Mouse (Mus musculus): Measurements from ENCODE around the gene BC048562. TPM values are rescaled to one million over a fixed set of nuclear protein-coding genes. Genes with fewer than 3 reads are reported as not detected.
A peak's percentile ranks its signal among the peaks of the same experiment; 100 is the strongest.

Gene BC048562
- polyA plus RNA-seq, 1 experiment from 2014 or later = not detected

- Histone ChIP-seq H3K27me3 (ENCODE audit: low read depth, poor library complexity, severe bottlenecking) (no peaks in the 10 kb centered on the region), H3K9me3 (replicated peaks) (no peaks in the 10 kb centered on the region), H3K4me3 (no peak overlapping the region), H3K27ac (replicated peaks) (no peak overlapping the region), H3K36me3 (no peaks in the 10 kb centered on the region), H3K4me1 (no peaks in the 10 kb centered on the region)
- DNase-seq (ENCODE audit: low spot score) = no peak
- WGBS = 76% methylated on average over 1 of the region's 1 CpGs
Observed at GRCm38 (mm10) chr9:108412221-108412620, 24.1 kb upstream of the BC048562 start.

GRCm38 (mm10) chr9:108428384-108428783, 7.9 kb upstream of the BC048562 start, which contains the start of gene Ccdc36:
Gene Ccdc36 (minus strand): TSS chr9:108428484.
- H3K4me1 ChIP-seq = peaks cover 7% of the 10 kb centered on the region
- no peak for DNase-seq (ENCODE audit: low spot score)
- no peaks in the 10 kb centered on the region for H3K9me3 ChIP-seq (replicated peaks)
- no peak within 1 kb of the TSS for H3K27ac ChIP-seq (replicated peaks)
- no peaks in the 10 kb centered on the region for H3K27me3 ChIP-seq (ENCODE audit: low read depth, poor library complexity, severe bottlenecking)
- H3K4me3 ChIP-seq = no peak within 1 kb of the TSS
- no peaks in the 10 kb centered on the region for H3K36me3 ChIP-seq

GRCm38 (mm10) chr9:108431431-108432067, 4.7 kb upstream of the BC048562 start:
- Histone ChIP-seq H3K4me1 (peaks cover 14% of the 10 kb centered on the region), H3K4me3 (peak overlapping the region; percentile 36), H3K9me3 (replicated peaks) (no peaks in the 10 kb centered on the region), H3K27me3 (ENCODE audit: low read depth, poor library complexity, severe bottlenecking) (no peaks in the 10 kb centered on the region), H3K36me3 (no peaks in the 10 kb centered on the region), H3K27ac (replicated peaks) (peak overlapping the region; percentile 9; the same call in 1 of the 2 replicates)
- WGBS = 57% methylated on average over 32 of the region's 32 CpGs
- peak; percentile 49 for DNase-seq (ENCODE audit: low spot score)

- no peaks in the 10 kb centered on the region for H3K27me3 ChIP-seq (ENCODE audit: low read depth, poor library complexity, severe bottlenecking)
- H3K27ac ChIP-seq (replicated peaks) = no peak overlapping the region
- no peak overlapping the region for H3K4me3 ChIP-seq
- 86% methylated on average over 6 of the region's 6 CpGs for WGBS
- no peaks in the 10 kb centered on the region for H3K9me3 ChIP-seq (replicated peaks)
- DNase-seq (ENCODE audit: low spot score) = no peak
- peaks cover 9% of the 10 kb centered on the region for H3K4me1 ChIP-seq
- no peaks in the 10 kb centered on the region for H3K36me3 ChIP-seq
Observed at GRCm38 (mm10) chr9:108439176-108439575, 2.9 kb downstream of the BC048562 start.

GRCm38 (mm10) chr9:108440485-108440884, 4.2 kb downstream of the BC048562 start:
- no peaks in the 10 kb centered on the region for H3K36me3 ChIP-seq
- no peaks in the 10 kb centered on the region for H3K27me3 ChIP-seq (ENCODE audit: low read depth, poor library complexity, severe bottlenecking)
- 78% methylated on average over 5 of the region's 5 CpGs for WGBS
- H3K27ac ChIP-seq (replicated peaks) = no peak overlapping the region
- no peaks in the 10 kb centered on the region for H3K9me3 ChIP-seq (replicated peaks)
- no peak for DNase-seq (ENCODE audit: low spot score)
- H3K4me3 ChIP-seq = no peak overlapping the region
- peaks cover 9% of the 10 kb centered on the region for H3K4me1 ChIP-seq

GRCm38 (mm10) chr9:108441236-108441919, 5.1 kb downstream of the BC048562 start:
- 91% methylated on average over 11 of the region's 11 CpGs for WGBS
- no peak for DNase-seq (ENCODE audit: low spot score)
- Histone ChIP-seq H3K9me3 (replicated peaks) (no peaks in the 10 kb centered on the region), H3K4me3 (no peak overlapping the region), H3K4me1 (peaks cover 4% of the 10 kb centered on the region), H3K27ac (replicated peaks) (no peak overlapping the region), H3K36me3 (no peaks in the 10 kb centered on the region), H3K27me3 (ENCODE audit: low read depth, poor library complexity, severe bottlenecking) (no peaks in the 10 kb centered on the region)

GRCm38 (mm10) chr9:108445125-108445524, 8.8 kb downstream of the BC048562 start:
- peaks cover 22% of the 10 kb centered on the region for H3K4me1 ChIP-seq
- WGBS = 72% methylated on average over 9 of the region's 9 CpGs
- no peaks in the 10 kb centered on the region for H3K9me3 ChIP-seq (replicated peaks)
- no peak for DNase-seq (ENCODE audit: low spot score)
- H3K36me3 ChIP-seq = peaks cover 17% of the 10 kb centered on the region
- H3K4me3 ChIP-seq = no peak overlapping the region
- H3K27ac ChIP-seq (replicated peaks) = no peak overlapping the region
- H3K27me3 ChIP-seq (ENCODE audit: low read depth, poor library complexity, severe bottlenecking) = no peaks in the 10 kb centered on the region

GRCm38 (mm10) chr9:108449860-108450259, 13.6 kb downstream of the BC048562 start:
- H3K9me3 ChIP-seq (replicated peaks) = no peaks in the 10 kb centered on the region
- peak overlapping the region; percentile 92 for H3K27ac ChIP-seq (replicated peaks)
- H3K36me3 ChIP-seq = peaks cover 17% of the 10 kb centered on the region
- DNase-seq (ENCODE audit: low spot score) = peak; percentile 91
- 26% methylated on average over 4 of the region's 4 CpGs for WGBS
- H3K4me3 ChIP-seq = peak overlapping the region; percentile 69
- peaks cover 10% of the 10 kb centered on the region for H3K27me3 ChIP-seq (ENCODE audit: low read depth, poor library complexity, severe bottlenecking)
- H3K4me1 ChIP-seq = peaks cover 54% of the 10 kb centered on the region

- no peaks in the 10 kb centered on the region for H3K9me3 ChIP-seq (replicated peaks)
- peaks cover 54% of the 10 kb centered on the region for H3K4me1 ChIP-seq
- peaks cover 17% of the 10 kb centered on the region for H3K36me3 ChIP-seq
- peaks cover 10% of the 10 kb centered on the region for H3K27me3 ChIP-seq (ENCODE audit: low read depth, poor library complexity, severe bottlenecking)
- DNase-seq (ENCODE audit: low spot score) = peak; percentile 19
- 65% methylated on average over 21 of the region's 21 CpGs for WGBS
- H3K27ac ChIP-seq (replicated peaks) = peak overlapping the region; percentile 92
- H3K4me3 ChIP-seq = peak overlapping the region; percentile 69
Observed at GRCm38 (mm10) chr9:108450292-108451169, 14.2 kb downstream of the BC048562 start.

- Histone ChIP-seq H3K36me3 (peaks cover 17% of the 10 kb centered on the region), H3K9me3 (replicated peaks) (no peaks in the 10 kb centered on the region), H3K27ac (replicated peaks) (peak overlapping the region; percentile 92), H3K27me3 (ENCODE audit: low read depth, poor library complexity, severe bottlenecking) (peaks cover 10% of the 10 kb centered on the region), H3K4me1 (peaks cover 54% of the 10 kb centered on the region), H3K4me3 (peak overlapping the region; percentile 69)
- peak; percentile 17 for DNase-seq (ENCODE audit: low spot score)
- WGBS = 87% methylated on average over 6 of the region's 6 CpGs
Observed at GRCm38 (mm10) chr9:108451170-108451493, 14.8 kb downstream of the BC048562 start.

- Histone ChIP-seq H3K4me1 (peaks cover 54% of the 10 kb centered on the region), H3K27ac (replicated peaks) (peak overlapping the region; percentile 92), H3K4me3 (peak overlapping the region; percentile 69), H3K27me3 (ENCODE audit: low read depth, poor library complexity, severe bottlenecking) (peaks cover 10% of the 10 kb centered on the region), H3K36me3 (peaks cover 17% of the 10 kb centered on the region), H3K9me3 (replicated peaks) (no peaks in the 10 kb centered on the region)
- 46% methylated on average over 6 of the region's 6 CpGs for WGBS
- no peak for DNase-seq (ENCODE audit: low spot score)
Observed at GRCm38 (mm10) chr9:108451519-108452160, 15.4 kb downstream of the BC048562 start.

GRCm38 (mm10) chr9:108452291-108452906, 16.1 kb downstream of the BC048562 start:
- H3K27me3 ChIP-seq (ENCODE audit: low read depth, poor library complexity, severe bottlenecking) = peaks cover 10% of the 10 kb centered on the region
- H3K9me3 ChIP-seq (replicated peaks) = no peaks in the 10 kb centered on the region
- peaks cover 17% of the 10 kb centered on the region for H3K36me3 ChIP-seq
- DNase-seq (ENCODE audit: low spot score) = peak; percentile 91
- H3K4me1 ChIP-seq = peaks cover 54% of the 10 kb centered on the region
- peak overlapping the region; percentile 69 for H3K4me3 ChIP-seq
- peak overlapping the region; percentile 92 for H3K27ac ChIP-seq (replicated peaks)
- under 1% methylated on average over 40 of the region's 40 CpGs for WGBS

Measured in midbrain, embryonic 10.5 days (tissue).